Mouse (Mus musculus) stomach, embryonic 16.5 days (tissue): ENCODE results near the gene Cyld. TPM values are rescaled to one million over a fixed set of nuclear protein-coding genes. Genes with fewer than 3 reads are reported as not detected.
"Not testable (repeated sequence)": the region's sequence is repeated elsewhere in the genome, so short reads cannot be mapped to it uniquely, and the experiment has no call there.

Experiments
- ATAC-seq: fragments of 200-750 bp; cut with Nextera tagmentation; 2 replicates; pipeline ENCODE4 v1.8.0; 2017; ENCODE audit warnings: moderate number of reproducible peaks, moderate TSS enrichment; ENCODE audit not compliant: insufficient read depth, low FRiP score
- H3K27ac ChIP-seq: fragments of 300-500 bp; sonication (generic); 2 replicates; pipeline ENCODE4 v1.5.1; 2014; ENCODE audit warnings: low read length
- H3K27me3 ChIP-seq: fragments of 300-500 bp; sonication (generic); 2 replicates; pipeline ENCODE4 v1.6.1; 2014; ENCODE audit warnings: low read length, control low read depth, mixed read lengths; ENCODE audit not compliant: control insufficient read depth, insufficient read depth
- H3K36me3 ChIP-seq: fragments of 300-500 bp; sonication (generic); 2 replicates; pipeline ENCODE4 v1.6.1; 2014; ENCODE audit warnings: low read length; ENCODE audit not compliant: control insufficient read depth, insufficient read depth
- H3K4me1 ChIP-seq: fragments of 300-500 bp; sonication (generic); 2 replicates; pipeline ENCODE4 v1.6.1; 2014; ENCODE audit warnings: low read length, control low read depth, mixed read lengths; ENCODE audit not compliant: control insufficient read depth, insufficient read depth
- H3K4me2 ChIP-seq: fragments of 300-500 bp; sonication (generic); 2 replicates; pipeline ENCODE4 v1.6.1; 2014; ENCODE audit warnings: low read depth, low read length, mixed read lengths
- H3K4me3 ChIP-seq: fragments of 300-500 bp; sonication (generic); replicated peaks from 2 replicates; pipeline ENCODE4 v1.5.1; 2014; ENCODE audit warnings: mild to moderate bottlenecking, low read length
- H3K9ac ChIP-seq: fragments of 300-500 bp; sonication (generic); 2 replicates; pipeline ENCODE4 v1.6.1; 2014; ENCODE audit warnings: low read length
- H3K9me3 ChIP-seq: fragments of 300-500 bp; sonication (generic); replicated peaks from 2 replicates; pipeline ENCODE4 v1.6.1; 2016; ENCODE audit warnings: low read length, control low read depth; ENCODE audit not compliant: control insufficient read depth
- WGBS: fragments of 180-500 bp; shearing (Covaris S2); extraction: QIAGEN DNeasy Blood & Tissue Kit; methylation state at CpG from one replicate; pipeline ENCODE4 v1.1.7; 2014; 5-methylcytosine and 5-hydroxymethylcytosine counted together
- polyA plus RNA-seq: library from polyadenylated mRNA; unstranded; fragments of >200 nt; fragmentation: Nextera tagmentation; extraction: Ambion mirVana; gene quantifications from 2 replicates; pipeline ENCODE4 v1.2.1, GENCODE M21; 2015

The Cyld gene
- polyA plus RNA-seq, 1 experiment from 2014 or later = 15.6 TPM

- no peak for ATAC-seq
- Histone ChIP-seq H3K4me1 (peaks cover 13% of the 10 kb centered on the region), H3K36me3 (no peaks in the 10 kb centered on the region), H3K27me3 (no peaks in the 10 kb centered on the region), H3K9ac (no peak overlapping the region), H3K9me3 (0 out of 2 replicates have a peak, but pooled peaks cover 7% of the 10 kb centered on the region), H3K4me3 (no peak overlapping the region), H3K4me2 (no peak overlapping the region), H3K27ac (no peak overlapping the region)
- 79% methylated on average over 7 of the region's 7 CpGs for WGBS
Observed at GRCm38 (mm10) chr8:88771241-88771640, 74.4 kb downstream of the Cyld start.

DNA sequence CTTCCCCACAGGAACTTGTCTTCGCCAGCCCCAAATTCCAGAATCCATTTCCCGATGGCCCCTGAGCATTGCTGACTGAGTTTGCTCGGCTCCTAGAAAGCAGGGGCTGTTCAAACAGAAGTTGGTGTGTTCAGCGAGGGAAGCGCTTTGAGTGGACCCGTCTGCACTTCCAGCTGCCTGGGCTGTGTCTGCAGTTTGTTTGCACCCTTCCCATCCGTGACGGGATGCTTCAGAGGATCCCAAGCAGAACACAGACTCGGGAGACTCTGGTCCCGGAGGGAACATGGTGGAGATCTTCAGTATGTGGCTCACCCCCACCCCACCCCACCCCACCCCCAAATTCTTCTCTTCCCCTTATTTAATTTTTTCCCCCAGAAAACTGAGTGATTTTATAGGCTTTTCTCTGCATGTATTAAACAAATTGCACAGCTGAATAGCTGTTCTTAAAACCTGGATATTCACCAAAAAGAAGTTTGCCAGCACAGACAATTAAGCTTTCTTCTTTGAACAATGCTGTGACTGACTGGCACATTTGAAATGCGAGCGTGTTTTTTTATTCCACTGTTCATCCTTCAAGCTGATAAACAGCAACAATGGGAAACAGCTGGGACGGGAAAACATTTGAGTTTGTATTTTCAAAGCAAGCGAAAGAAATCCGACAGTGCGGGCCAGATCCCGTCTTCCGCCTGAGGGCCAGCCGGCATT is 77.9 kb downstream of the Cyld start:
- Histone ChIP-seq H3K9me3 (0 out of 2 replicates have a peak, but pooled peaks cover 7% of the 10 kb centered on the region), H3K9ac (no peak overlapping the region), H3K4me1 (peaks cover 17% of the 10 kb centered on the region), H3K4me3 (no peak overlapping the region), H3K27ac (no peak overlapping the region), H3K27me3 (no peaks in the 10 kb centered on the region), H3K36me3 (no peaks in the 10 kb centered on the region), H3K4me2 (peak overlapping the region; percentile 18; the same call in 1 of the 2 replicates)
- WGBS = 34% methylated on average over 19 of the region's 19 CpGs
- no peak for ATAC-seq

GRCm38 (mm10) chr8:88775298-88775646 is 78.4 kb downstream of the Cyld start:
- ATAC-seq = no peak
- no peaks in the 10 kb centered on the region for H3K36me3 ChIP-seq
- H3K27me3 ChIP-seq = no peaks in the 10 kb centered on the region
- WGBS = 70% methylated on average over 7 of the region's 7 CpGs
- H3K4me2 ChIP-seq = no peak overlapping the region
- no peak overlapping the region for H3K9ac ChIP-seq
- H3K9me3 ChIP-seq = 0 out of 2 replicates have a peak, but pooled peaks cover 3% of the 10 kb centered on the region
- H3K4me3 ChIP-seq = no peak overlapping the region
- H3K4me1 ChIP-seq = peaks cover 17% of the 10 kb centered on the region
- H3K27ac ChIP-seq = no peak overlapping the region

DNA sequence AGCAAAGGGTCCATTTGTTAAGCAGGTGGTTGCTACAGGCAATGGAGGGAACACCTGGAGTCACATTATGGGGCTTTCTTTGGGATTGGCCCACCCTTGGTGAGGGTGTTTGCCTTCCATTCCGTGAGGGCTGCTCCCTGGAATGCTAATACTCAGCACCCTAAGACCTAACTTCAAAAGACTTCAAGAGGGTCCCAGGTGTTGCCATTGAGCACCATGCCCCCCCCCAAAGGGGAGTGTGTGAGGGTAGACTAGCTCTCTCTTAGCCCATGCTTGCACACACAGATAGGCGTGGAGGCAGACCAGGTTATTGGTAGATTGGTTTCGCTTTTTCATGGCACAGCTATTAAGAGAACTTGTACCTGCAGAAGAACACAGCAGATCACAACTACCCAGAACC is 83.3 kb downstream of the Cyld start:
- ATAC-seq = no peak
- Histone ChIP-seq H3K9ac (no peak overlapping the region), H3K27me3 (no peaks in the 10 kb centered on the region), H3K27ac (no peak overlapping the region), H3K36me3 (no peaks in the 10 kb centered on the region), H3K4me1 (peaks cover 12% of the 10 kb centered on the region; the same call in 1 of the 2 replicates), H3K9me3 (no peaks in the 10 kb centered on the region), H3K4me2 (no peak overlapping the region), H3K4me3 (no peak overlapping the region)
- WGBS = 79% methylated on average over 3 of the region's 3 CpGs

DNA sequence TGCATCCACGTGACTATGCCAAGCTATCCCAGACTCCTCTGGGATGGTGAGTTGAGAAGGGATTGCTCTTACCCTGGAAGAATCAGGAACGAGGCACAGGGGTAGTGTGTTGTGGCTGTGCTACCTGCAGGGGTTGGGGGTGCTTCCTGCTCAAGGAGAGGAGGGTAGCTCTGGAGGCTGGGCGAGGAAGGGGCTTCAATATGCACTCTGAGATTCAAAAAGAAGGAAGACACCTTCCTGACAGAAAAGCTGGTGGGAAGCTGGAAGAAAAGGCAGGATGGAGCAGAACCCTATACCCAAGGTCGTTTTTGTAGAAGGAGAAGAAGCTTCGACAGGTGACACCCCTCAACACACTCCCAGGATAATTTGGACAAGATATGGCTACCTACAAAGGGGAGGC is 84.5 kb downstream of the Cyld start:
- no peak for ATAC-seq
- H3K9ac ChIP-seq = no peak overlapping the region
- H3K4me1 ChIP-seq = peaks cover 3% of the 10 kb centered on the region; the same call in 1 of the 2 replicates
- no peak overlapping the region for H3K27ac ChIP-seq
- no peaks in the 10 kb centered on the region for H3K36me3 ChIP-seq
- no peak overlapping the region for H3K4me3 ChIP-seq
- H3K9me3 ChIP-seq = no peaks in the 10 kb centered on the region
- no peaks in the 10 kb centered on the region for H3K27me3 ChIP-seq
- 75% methylated on average over 5 of the region's 5 CpGs for WGBS
- no peak overlapping the region for H3K4me2 ChIP-seq

DNA sequence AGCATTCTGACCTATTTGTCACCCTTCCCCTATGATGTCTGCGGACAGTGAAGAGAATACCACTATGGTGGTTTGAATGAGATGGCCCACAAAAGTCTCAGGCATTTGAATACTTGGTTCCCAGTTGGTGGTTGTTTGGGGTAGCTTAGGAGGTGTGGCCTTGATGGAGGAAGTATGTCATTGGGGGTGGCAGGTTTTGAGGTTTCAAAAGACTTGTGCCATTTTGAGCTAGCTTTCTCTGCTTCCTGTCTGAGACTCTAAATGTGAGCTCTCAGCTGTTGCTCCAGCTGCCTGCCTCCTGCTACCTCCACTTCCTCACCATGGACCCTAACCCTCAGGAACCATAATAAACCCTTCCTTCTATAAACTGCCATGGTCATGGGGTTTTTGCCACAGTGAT is 86.9 kb downstream of the Cyld start:
- Histone ChIP-seq H3K27ac (no peak overlapping the region), H3K4me1 (no peaks in the 10 kb centered on the region), H3K27me3 (no peaks in the 10 kb centered on the region), H3K9me3 (no peaks in the 10 kb centered on the region), H3K4me3 (no peak overlapping the region), H3K4me2 (no peak overlapping the region), H3K9ac (no peak overlapping the region), H3K36me3 (no peaks in the 10 kb centered on the region)
- 79% methylated on average over 1 of the region's 1 CpGs for WGBS
- ATAC-seq = no peak

GRCm38 (mm10) chr8:88788335-88788734 is 91.5 kb downstream of the Cyld start:
- not testable (repeated sequence) for H3K27me3 ChIP-seq, H3K36me3 ChIP-seq, H3K4me3 ChIP-seq, H3K9me3 ChIP-seq, H3K4me2 ChIP-seq, H3K27ac ChIP-seq, H3K9ac ChIP-seq, H3K4me1 ChIP-seq, ATAC-seq
- WGBS = 73% methylated on average over 3 of the region's 3 CpGs

DNA sequence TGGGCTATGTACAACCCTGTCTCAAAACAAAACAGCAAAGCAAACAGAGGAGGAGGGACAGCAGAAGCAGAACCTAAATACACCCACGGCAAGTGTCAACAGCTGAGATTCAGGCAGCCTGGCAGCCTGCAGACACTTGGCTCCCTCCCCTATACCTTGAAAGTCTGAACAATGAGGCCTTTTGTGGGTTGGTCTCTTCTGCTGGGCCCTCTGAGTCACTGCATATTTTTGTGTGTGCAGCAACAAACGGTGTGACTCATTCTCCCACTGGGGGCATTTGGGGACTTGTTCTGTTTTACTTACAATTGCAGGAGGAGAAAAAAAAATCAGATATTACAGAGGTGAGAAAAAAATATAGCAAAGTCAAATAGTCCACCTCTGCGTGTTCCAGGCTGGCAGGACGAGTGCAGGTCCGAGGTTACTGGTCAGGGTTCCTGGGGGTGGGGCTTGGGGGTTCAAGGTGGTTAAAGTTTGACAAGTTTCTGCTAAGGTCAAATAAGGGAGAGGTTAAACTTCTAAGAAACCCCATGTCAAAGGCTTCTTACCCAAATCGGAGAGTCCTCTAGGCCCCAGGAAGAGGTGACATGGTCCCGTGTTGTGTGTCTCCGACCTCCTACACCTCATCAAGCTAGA is 96.0 kb downstream of the Cyld start:
- no peaks in the 10 kb centered on the region for H3K36me3 ChIP-seq
- no peak overlapping the region for H3K4me3 ChIP-seq
- H3K4me1 ChIP-seq = 0 out of 2 replicates have a peak, but pooled peaks cover 5% of the 10 kb centered on the region
- no peak overlapping the region for H3K9ac ChIP-seq
- no peak overlapping the region for H3K4me2 ChIP-seq
- no peak overlapping the region for H3K27ac ChIP-seq
- H3K9me3 ChIP-seq = no peaks in the 10 kb centered on the region
- ATAC-seq = peak; percentile 85; the same call in 1 of the 2 replicates
- 52% methylated on average over 8 of the region's 8 CpGs for WGBS
- H3K27me3 ChIP-seq = no peaks in the 10 kb centered on the region

DNA sequence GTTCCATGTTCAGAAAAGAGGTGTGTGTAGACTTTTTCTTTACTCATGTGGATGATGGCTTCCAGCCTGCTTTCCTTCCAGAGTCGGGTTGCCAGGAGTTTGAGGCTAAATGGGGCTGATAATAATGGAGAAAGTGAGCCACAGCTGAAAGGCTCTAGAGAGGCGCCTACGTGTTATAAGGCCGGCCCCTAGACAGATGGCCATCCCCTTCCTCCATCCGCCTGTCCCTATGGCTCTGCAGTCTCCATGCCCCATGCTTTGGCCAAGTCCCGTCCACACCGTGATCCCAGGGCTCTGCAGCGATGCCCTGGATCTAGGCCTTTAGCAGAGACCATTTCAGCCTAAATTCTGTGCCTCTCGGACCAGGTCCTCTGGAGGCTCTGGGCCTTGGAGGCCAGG is 96.5 kb downstream of the Cyld start:
- Histone ChIP-seq H3K27me3 (no peaks in the 10 kb centered on the region), H3K4me3 (no peak overlapping the region), H3K9me3 (no peaks in the 10 kb centered on the region), H3K4me2 (no peak overlapping the region), H3K9ac (no peak overlapping the region), H3K36me3 (no peaks in the 10 kb centered on the region), H3K4me1 (0 out of 2 replicates have a peak, but pooled peaks cover 5% of the 10 kb centered on the region), H3K27ac (no peak overlapping the region)
- WGBS = 82% methylated on average over 9 of the region's 9 CpGs
- no peak for ATAC-seq
